Mouse (Mus musculus) embryonic facial prominence, embryonic 14.5 days (tissue): Measurements from ENCODE around the gene Gm5737. TPM values are rescaled to one million over a fixed set of nuclear protein-coding genes. Genes with fewer than 3 reads are reported as not detected.

Source experiments
- ATAC-seq: fragments of 200-750 bp; cut with Nextera tagmentation; 2 replicates; pipeline ENCODE4 v1.8.0; 2017; ENCODE audit warnings: low read depth, moderate number of reproducible peaks, moderate TSS enrichment
- DNase-seq: peaks from one replicate; pipeline ENCODE4 v3.0.0-alpha.2; 2015; ENCODE audit warnings: low spot score
- H3K27ac ChIP-seq: fragments of 300-500 bp; sonication (generic); replicated peaks from 2 replicates; pipeline ENCODE4 v1.5.1; 2014; ENCODE audit warnings: low read depth, mild to moderate bottlenecking, low read length, moderate library complexity
- H3K27me3 ChIP-seq: fragments of 300-500 bp; sonication (generic); replicated peaks from 2 replicates; pipeline ENCODE4 v1.6.1; 2014; ENCODE audit warnings: low read length; ENCODE audit not compliant: control insufficient read depth, insufficient read depth
- H3K36me3 ChIP-seq: fragments of 300-500 bp; sonication (generic); 2 replicates; pipeline ENCODE4 v1.6.1; 2014; ENCODE audit warnings: low read length, mixed read lengths; ENCODE audit not compliant: control insufficient read depth, insufficient read depth
- H3K4me1 ChIP-seq: fragments of 300-500 bp; sonication (generic); 2 replicates; pipeline ENCODE4 v1.6.1; 2014; ENCODE audit warnings: antibody characterized with exemption, low read length; ENCODE audit not compliant: control insufficient read depth, insufficient read depth
- H3K4me2 ChIP-seq: fragments of 300-500 bp; sonication (generic); 2 replicates; pipeline ENCODE4 v1.6.1; 2014; ENCODE audit warnings: low read depth, mild to moderate bottlenecking, low read length, moderate library complexity, mixed read lengths
- H3K4me3 ChIP-seq: fragments of 300-500 bp; sonication (generic); 2 replicates; pipeline ENCODE4 v1.5.1; 2014; ENCODE audit warnings: low read depth, mild to moderate bottlenecking, low read length
- H3K9ac ChIP-seq: fragments of 300-500 bp; sonication (generic); 2 replicates; pipeline ENCODE4 v1.6.1; 2014; ENCODE audit warnings: low read depth, mild to moderate bottlenecking, low read length, moderate library complexity, mixed read lengths
- H3K9me3 ChIP-seq: fragments of 300-500 bp; sonication (generic); 2 replicates; pipeline ENCODE4 v1.6.1; 2016; ENCODE audit warnings: low read length; ENCODE audit not compliant: control insufficient read depth
- WGBS: fragments of 180-500 bp; shearing (Covaris S2); extraction: QIAGEN DNeasy Blood & Tissue Kit; methylation state at CpG from one replicate; pipeline ENCODE4 v1.1.7; 2014; 5-methylcytosine and 5-hydroxymethylcytosine counted together
- polyA plus RNA-seq: library from polyadenylated mRNA; unstranded; fragments of >200 nt; fragmentation: Nextera tagmentation; extraction: Ambion mirVana; gene quantifications from 2 replicates; pipeline ENCODE4 v1.2.1, GENCODE M21; 2014

Gene Gm5737
- polyA plus RNA-seq, 1 experiment from 2014 or later = not detected

DNA sequence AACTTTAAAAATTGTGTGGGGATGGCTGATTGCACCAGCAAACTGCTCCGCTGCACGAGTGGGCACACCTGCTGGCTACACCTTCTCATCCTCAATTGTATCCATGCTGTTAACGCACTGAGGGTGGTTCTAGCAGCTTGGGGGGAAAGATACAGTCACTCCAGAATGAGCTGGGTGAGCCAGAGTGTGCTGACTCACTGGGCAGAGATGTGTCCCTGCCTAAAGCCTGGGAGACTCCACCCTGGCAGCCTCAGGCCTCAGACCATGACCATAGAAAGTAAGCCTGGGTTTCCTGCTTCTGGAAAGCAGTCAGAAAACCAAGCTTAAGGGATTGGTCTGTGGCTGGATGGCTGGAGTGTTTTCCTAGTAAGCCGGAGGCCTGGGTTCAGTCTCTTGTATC, 53.7 kb downstream of the Gm5737 start:
- DNase-seq (peak; percentile 63), ATAC-seq (no peak)
- Histone ChIP-seq H3K9me3 (no peaks in the 10 kb centered on the region), H3K4me1 (peaks cover 78% of the 10 kb centered on the region), H3K4me3 (no peak overlapping the region), H3K4me2 (no peak overlapping the region), H3K36me3 (no peaks in the 10 kb centered on the region), H3K27ac (peak overlapping the region; percentile 50), H3K9ac (peak overlapping the region; percentile 37; the same call in 1 of the 2 replicates), H3K27me3 (no peaks in the 10 kb centered on the region)
- WGBS = 42% methylated on average over 4 of the region's 4 CpGs

DNA sequence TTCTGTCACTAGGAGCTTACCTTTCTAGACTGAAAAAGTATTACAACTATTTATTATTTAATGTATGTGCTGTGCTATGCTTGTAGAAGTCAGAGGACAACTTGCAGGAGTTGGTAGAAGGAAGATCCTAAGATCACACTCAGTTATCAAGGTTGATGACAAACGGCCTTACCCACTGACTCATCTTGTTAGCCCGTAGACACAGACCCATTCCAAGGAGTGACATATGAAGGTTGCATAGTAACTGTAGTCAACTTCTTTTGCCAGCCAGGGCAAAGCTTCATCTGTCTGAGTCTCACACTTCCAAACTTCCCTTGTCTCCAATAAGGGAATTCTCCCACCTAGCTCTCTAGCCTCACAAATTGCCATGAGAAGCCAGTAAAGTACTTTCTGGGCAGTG, 54.5 kb downstream of the Gm5737 start:
- Histone ChIP-seq H3K9ac (no peak overlapping the region), H3K9me3 (no peaks in the 10 kb centered on the region), H3K27me3 (no peaks in the 10 kb centered on the region), H3K4me1 (peaks cover 70% of the 10 kb centered on the region), H3K4me3 (no peak overlapping the region), H3K27ac (0 out of 2 replicates have a peak overlapping the region, but pooled peaks have one; percentile 50), H3K36me3 (no peaks in the 10 kb centered on the region), H3K4me2 (no peak overlapping the region)
- no peak for DNase-seq
- ATAC-seq = no peak
- WGBS = 65% methylated on average over 2 of the region's 2 CpGs

GRCm38 (mm10) chr7:120867720-120868119, 55.6 kb downstream of the Gm5737 start:
- no peak for ATAC-seq
- no peak overlapping the region for H3K9ac ChIP-seq
- no peak for DNase-seq
- H3K4me1 ChIP-seq = peaks cover 60% of the 10 kb centered on the region
- no peak overlapping the region for H3K27ac ChIP-seq
- no peak overlapping the region for H3K4me3 ChIP-seq
- H3K4me2 ChIP-seq = no peak overlapping the region
- no peaks in the 10 kb centered on the region for H3K27me3 ChIP-seq
- no peaks in the 10 kb centered on the region for H3K9me3 ChIP-seq
- 69% methylated on average over 1 of the region's 1 CpGs for WGBS
- no peaks in the 10 kb centered on the region for H3K36me3 ChIP-seq

DNA sequence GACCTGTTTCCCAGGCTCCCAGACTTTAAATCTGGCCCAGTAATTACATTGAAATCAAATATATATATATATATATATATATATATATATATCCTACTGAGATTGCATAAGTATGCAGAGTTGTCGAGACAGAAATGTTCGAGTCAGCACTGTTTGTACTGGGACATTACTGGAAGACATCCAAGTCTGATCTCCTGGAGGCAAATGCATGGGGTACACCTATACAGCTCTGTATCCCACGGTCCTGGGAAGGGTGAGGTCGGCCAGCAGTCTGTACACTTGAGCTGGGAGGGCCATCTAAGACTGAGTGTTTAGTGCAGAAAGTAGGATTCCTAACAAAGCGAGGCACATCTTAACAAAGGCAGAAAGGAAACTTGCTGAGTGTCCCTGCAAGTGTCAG, 57.7 kb downstream of the Gm5737 start:
- H3K4me2 ChIP-seq = peak overlapping the region; percentile 25
- DNase-seq (peak; percentile 85), ATAC-seq (peak; percentile 66)
- no peak overlapping the region for H3K4me3 ChIP-seq
- peaks cover 38% of the 10 kb centered on the region for H3K4me1 ChIP-seq
- H3K27me3 ChIP-seq = no peaks in the 10 kb centered on the region
- H3K36me3 ChIP-seq = no peaks in the 10 kb centered on the region
- peak overlapping the region; percentile 72 for H3K27ac ChIP-seq
- no peak overlapping the region for H3K9ac ChIP-seq
- no peaks in the 10 kb centered on the region for H3K9me3 ChIP-seq
- WGBS = 29% methylated on average over 5 of the region's 5 CpGs

GRCm38 (mm10) chr7:120870431-120871008, 58.4 kb downstream of the Gm5737 start:
- Histone ChIP-seq H3K4me1 (peaks cover 32% of the 10 kb centered on the region), H3K27me3 (no peaks in the 10 kb centered on the region), H3K36me3 (no peaks in the 10 kb centered on the region), H3K27ac (peak overlapping the region; percentile 72), H3K4me3 (no peak overlapping the region), H3K4me2 (peak overlapping the region; percentile 25; the same call in 1 of the 2 replicates), H3K9ac (no peak overlapping the region), H3K9me3 (no peaks in the 10 kb centered on the region)
- WGBS = 48% methylated on average over 5 of the region's 5 CpGs
- DNase-seq (no peak), ATAC-seq (no peak)

- Histone ChIP-seq H3K36me3 (no peaks in the 10 kb centered on the region), H3K27ac (no peak overlapping the region), H3K27me3 (no peaks in the 10 kb centered on the region), H3K4me1 (peaks cover 17% of the 10 kb centered on the region), H3K4me2 (no peak overlapping the region), H3K4me3 (no peak overlapping the region), H3K9me3 (no peaks in the 10 kb centered on the region), H3K9ac (no peak overlapping the region)
- ATAC-seq (no peak), DNase-seq (no peak)
- 71% methylated on average over 12 of the region's 12 CpGs for WGBS
These were observed 60.9 kb downstream of the Gm5737 start for GRCm38 (mm10) chr7:120873083-120873482.

GRCm38 (mm10) chr7:120874021-120874420, 61.9 kb downstream of the Gm5737 start:
- Histone ChIP-seq H3K4me1 (peaks cover 15% of the 10 kb centered on the region), H3K9ac (no peak overlapping the region), H3K27me3 (no peaks in the 10 kb centered on the region), H3K4me2 (no peak overlapping the region), H3K4me3 (no peak overlapping the region), H3K27ac (no peak overlapping the region), H3K9me3 (no peaks in the 10 kb centered on the region), H3K36me3 (no peaks in the 10 kb centered on the region)
- no peak for DNase-seq
- ATAC-seq = no peak
- WGBS = 95% methylated on average over 3 of the region's 3 CpGs

DNA sequence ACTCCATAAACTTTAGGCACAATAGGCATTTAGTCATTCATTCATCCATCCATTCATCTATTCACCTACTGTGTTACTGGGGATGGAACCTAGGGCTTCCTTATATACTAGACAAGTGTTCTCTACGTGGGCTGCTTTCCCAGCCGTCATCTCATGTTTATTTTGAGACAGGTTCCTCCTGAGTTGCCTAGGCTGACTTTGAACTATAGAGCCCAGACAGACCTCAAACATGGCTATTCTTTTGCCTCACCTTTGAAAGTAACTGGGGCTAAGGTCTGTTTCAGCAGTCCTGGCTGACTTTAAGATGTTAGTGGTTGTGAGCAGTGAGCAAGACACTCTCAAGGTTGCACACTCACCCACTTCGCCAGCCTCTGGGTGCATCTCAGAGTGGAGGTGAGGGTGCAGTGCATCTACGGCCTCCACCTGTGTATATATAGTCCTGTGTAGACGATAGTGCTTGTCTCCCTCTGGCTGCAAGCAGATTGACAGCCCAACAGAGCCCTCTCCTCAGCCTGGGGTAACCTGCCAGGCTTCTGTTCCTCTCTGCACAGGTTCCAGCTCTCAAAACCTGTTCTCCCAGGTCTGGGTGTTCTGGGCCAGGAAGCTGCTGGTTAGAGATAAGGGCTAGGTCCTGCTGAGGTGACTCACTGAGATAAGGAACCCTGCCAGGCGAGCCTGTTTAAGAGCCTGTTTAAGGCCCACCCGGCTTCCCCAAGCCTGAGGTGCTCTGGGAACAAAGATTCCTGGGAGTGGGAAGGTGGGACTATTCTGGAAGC, 62.8 kb downstream of the Gm5737 start:
- H3K9me3 ChIP-seq = no peaks in the 10 kb centered on the region
- H3K4me2 ChIP-seq = no peak overlapping the region
- H3K27me3 ChIP-seq = no peaks in the 10 kb centered on the region
- peaks cover 9% of the 10 kb centered on the region; the same call in 1 of the 2 replicates for H3K36me3 ChIP-seq
- no peak overlapping the region for H3K9ac ChIP-seq
- WGBS = 69% methylated on average over 7 of the region's 7 CpGs
- peak; percentile 45; the same call in 1 of the 2 replicates for ATAC-seq
- peak; percentile 53 for DNase-seq
- peaks cover 8% of the 10 kb centered on the region for H3K4me1 ChIP-seq
- no peak overlapping the region for H3K27ac ChIP-seq
- H3K4me3 ChIP-seq = no peak overlapping the region
